Mouse (Mus musculus) heart, adult 18-20 months (tissue): ENCODE measurements around the gene 9330182L06Rik. TPM values are rescaled to one million over a fixed set of nuclear protein-coding genes. Genes with fewer than 3 reads are reported as not detected.

Experiments used
- DNase-seq, 2 experiments: peaks; one replicate each; pipeline ENCODE4 v3.0.0; 2021 to 2022; ENCODE audit warnings: mixed read lengths in 1 of 2
- long read RNA-seq, 2 experiments: library from polyadenylated mRNA; stranded (forward); transcript quantifications; one replicate each; pipeline ENCODE4 v2.0.0; 2021
- total RNA-seq, 2 experiments: library from RNA; stranded (reverse); gene quantifications; 2 replicates each; pipeline ENCODE4 v1.2.3; 2021

The 9330182L06Rik gene
- under 1 TPM; 0.27 to 0.33 TPM for total RNA-seq
- long read RNA-seq, experiment 1: 0 reads
- long read RNA-seq, experiment 2: 0 reads

- DNase-seq: peak; percentile 3 to 12
These were observed at the start of gene 9330182L06Rik for GRCm38 (mm10) chr5:9265586-9266279. TSS of gene 9330182L06Rik (plus strand) at chr5:9266118.

GRCm38 (mm10) chr5:9227456-9228008 is 38.4 kb upstream of the 9330182L06Rik start:
- DNase-seq: no peak

- no peak for DNase-seq
These were observed 1.6 kb upstream of the 9330182L06Rik start for GRCm38 (mm10) chr5:9264361-9264760.

GRCm38 (mm10) chr5:9266280-9266923 is 484 bp downstream of the 9330182L06Rik start:
- no peak for DNase-seq

GRCm38 (mm10) chr5:9269666-9270065 is 3.7 kb downstream of the 9330182L06Rik start:
- no peak for DNase-seq

- DNase-seq: no peak
These were observed 7.1 kb downstream of the 9330182L06Rik start for GRCm38 (mm10) chr5:9272976-9273375.

- DNase-seq: no peak
These were observed 30.0 kb downstream of the 9330182L06Rik start for GRCm38 (mm10) chr5:9295777-9296549.

GRCm38 (mm10) chr5:9296550-9296928 is 30.6 kb downstream of the 9330182L06Rik start:
- no peak for DNase-seq

GRCm38 (mm10) chr5:9326863-9327262 is 60.9 kb downstream of the 9330182L06Rik start:
- DNase-seq: no peak

- DNase-seq: no peak
These were observed 61.6 kb downstream of the 9330182L06Rik start for GRCm38 (mm10) chr5:9327528-9327927.

GRCm38 (mm10) chr5:9338756-9339510 is 73.0 kb downstream of the 9330182L06Rik start:
- DNase-seq: no peak

GRCm38 (mm10) chr5:9339511-9340173 is 73.7 kb downstream of the 9330182L06Rik start:
- no peak for DNase-seq

GRCm38 (mm10) chr5:9344581-9344980 is 78.7 kb downstream of the 9330182L06Rik start:
- DNase-seq: no peak

GRCm38 (mm10) chr5:9345038-9345617 is 79.2 kb downstream of the 9330182L06Rik start:
- DNase-seq: no peak

- DNase-seq: no peak
These were observed 79.7 kb downstream of the 9330182L06Rik start for GRCm38 (mm10) chr5:9345625-9346024.

- DNase-seq: no peak
These were observed 80.6 kb downstream of the 9330182L06Rik start for GRCm38 (mm10) chr5:9346510-9346909.

GRCm38 (mm10) chr5:9352163-9352562 is 86.2 kb downstream of the 9330182L06Rik start:
- DNase-seq: no peak

- DNase-seq: no peak
These were observed 86.7 kb downstream of the 9330182L06Rik start for GRCm38 (mm10) chr5:9352646-9353045.

GRCm38 (mm10) chr5:9354257-9354656 is 88.3 kb downstream of the 9330182L06Rik start:
- no peak for DNase-seq

- no peak for DNase-seq
These were observed 92.2 kb downstream of the 9330182L06Rik start for GRCm38 (mm10) chr5:9358076-9358475.
